Mouse (Mus musculus): ENCODE results near the gene Map3k1. TPM values are rescaled to one million over a fixed set of nuclear protein-coding genes. Genes with fewer than 3 reads are reported as not detected.
A peak's percentile ranks its signal among the peaks of the same experiment; 100 is the strongest.

Gene Map3k1
- polyA plus RNA-seq, 1 experiment from 2014 or later: 20.5 TPM

DNA sequence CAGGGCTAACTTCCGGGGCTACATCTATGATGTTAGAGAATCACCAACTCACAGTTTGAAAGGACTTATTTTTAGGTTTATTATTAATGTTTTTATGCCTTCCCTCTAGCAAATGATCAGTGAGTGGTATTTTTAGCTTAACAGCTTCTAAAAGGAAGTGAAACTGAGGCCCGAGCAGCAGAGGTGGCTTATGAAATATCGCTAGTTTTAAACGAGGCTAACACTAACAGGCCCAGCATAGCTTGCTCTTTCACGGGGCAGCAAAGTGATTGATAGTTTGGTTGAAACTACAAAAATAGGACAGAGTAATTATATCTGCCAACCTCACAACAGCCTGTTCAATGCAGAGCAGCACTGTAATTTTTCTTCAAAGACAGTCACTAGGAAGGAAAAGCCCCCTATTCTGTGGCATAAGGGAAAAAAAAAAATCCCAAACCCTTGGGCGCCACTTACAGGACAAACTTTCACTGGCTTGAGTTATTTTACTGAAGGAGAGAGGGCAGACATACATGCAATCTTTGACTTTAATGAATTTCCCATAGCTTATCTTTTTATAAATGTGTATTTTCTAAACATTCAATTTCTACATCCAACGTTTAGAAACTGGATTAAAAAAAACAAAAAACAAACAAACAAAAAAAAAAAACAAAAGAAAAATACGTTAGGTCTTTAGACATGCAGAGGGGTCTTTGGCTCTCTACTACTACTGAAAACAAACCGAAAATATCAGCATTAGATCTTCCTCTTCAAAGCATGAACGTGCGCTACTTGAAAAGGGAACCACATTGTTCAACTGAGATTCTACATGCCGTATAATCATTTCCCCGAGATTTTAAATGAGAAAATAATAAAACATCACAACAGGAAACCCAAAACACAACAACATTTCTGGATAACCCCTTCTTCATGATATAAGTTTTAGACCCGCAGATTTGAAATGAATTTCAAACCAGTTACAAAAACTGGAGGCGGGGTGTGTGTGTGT, 2.8 kb downstream of the Map3k1 start:
- Histone ChIP-seq H3K4me2 (ENCODE audit: low read depth, low read length) (peak overlapping the region; percentile 68), H3K27me3 (replicated peaks; ENCODE audit: control insufficient read depth, insufficient read depth, low read length) (no peaks in the 10 kb centered on the region), H3K9ac (ENCODE audit: low read depth, low read length) (peak overlapping the region; percentile 53), H3K9me3 (ENCODE audit: control insufficient read depth, low read length) (no peaks in the 10 kb centered on the region), H3K36me3 (ENCODE audit: control insufficient read depth, insufficient read depth, low read length) (no peaks in the 10 kb centered on the region), H3K27ac (ENCODE audit: low read length) (peak overlapping the region; percentile 78), H3K4me3 (ENCODE audit: low read length) (peak overlapping the region; percentile 24), H3K4me1 (ENCODE audit: control insufficient read depth, insufficient read depth, low read length) (peaks cover 41% of the 10 kb centered on the region)
- 31% methylated on average over 15 of the region's 15 CpGs for WGBS
- no peak for ATAC-seq

DNA sequence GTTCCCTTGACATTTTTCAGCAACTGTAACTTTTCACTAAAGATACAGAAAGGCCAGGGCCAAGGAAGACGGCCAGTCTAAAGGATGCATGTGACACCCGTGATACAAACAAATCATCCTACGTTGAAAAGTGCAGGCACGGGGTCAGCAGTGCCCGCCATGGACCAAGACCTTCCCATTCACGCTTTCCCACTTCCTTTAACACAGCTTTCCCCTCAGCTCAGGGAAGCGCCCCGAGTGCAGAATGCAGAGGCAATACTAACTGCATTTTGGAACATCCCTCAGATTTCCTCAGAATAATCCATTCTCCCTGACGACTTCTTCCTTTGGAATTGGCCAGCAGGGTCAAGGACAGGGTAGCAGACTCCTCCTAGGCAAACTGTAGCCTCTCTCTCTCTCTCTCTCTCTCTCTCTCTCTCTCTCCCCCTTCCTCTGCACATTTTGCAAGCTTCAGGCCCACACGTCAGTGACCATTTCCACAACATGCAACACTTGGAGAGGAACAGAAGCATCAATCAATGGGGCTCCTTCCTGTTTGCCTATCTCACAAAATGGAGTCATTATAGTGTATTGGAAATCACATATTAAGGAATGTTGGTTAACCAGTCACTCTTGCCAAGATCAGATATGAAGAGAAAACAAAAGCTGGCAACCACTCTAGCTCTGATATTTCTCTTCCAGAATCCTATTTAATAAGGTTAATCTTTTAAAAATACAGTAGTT, 3.7 kb downstream of the Map3k1 start:
- Histone ChIP-seq H3K9ac (ENCODE audit: low read depth, low read length) (peak overlapping the region; percentile 3), H3K4me1 (ENCODE audit: control insufficient read depth, insufficient read depth, low read length) (peaks cover 45% of the 10 kb centered on the region), H3K9me3 (ENCODE audit: control insufficient read depth, low read length) (no peaks in the 10 kb centered on the region), H3K4me2 (ENCODE audit: low read depth, low read length) (peak overlapping the region; percentile 38), H3K27me3 (replicated peaks; ENCODE audit: control insufficient read depth, insufficient read depth, low read length) (no peaks in the 10 kb centered on the region), H3K27ac (ENCODE audit: low read length) (peak overlapping the region; percentile 78), H3K4me3 (ENCODE audit: low read length) (peak overlapping the region; percentile 24; the same call in 1 of the 2 replicates), H3K36me3 (ENCODE audit: control insufficient read depth, insufficient read depth, low read length) (no peaks in the 10 kb centered on the region)
- no peak for ATAC-seq
- WGBS: 24% methylated on average over 10 of the region's 10 CpGs

DNA sequence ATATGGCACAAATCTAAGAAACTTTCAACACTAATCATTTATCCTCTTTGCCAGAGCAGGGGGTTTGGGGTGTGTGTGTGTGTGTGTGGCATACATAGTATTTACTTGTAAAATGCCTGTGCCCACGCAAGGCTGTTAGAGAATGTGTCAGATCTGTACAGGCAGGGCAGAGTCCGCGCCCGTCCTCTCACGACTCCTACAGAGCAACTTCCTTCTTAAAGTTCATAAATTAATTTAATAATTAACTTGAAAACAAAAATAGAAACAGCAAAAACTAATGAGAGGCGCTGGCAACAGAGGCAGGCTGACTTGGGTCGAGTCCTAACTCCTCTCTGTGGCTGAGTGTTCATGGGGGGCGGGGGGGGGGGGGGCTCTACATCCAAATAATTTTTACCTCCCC, 4.6 kb downstream of the Map3k1 start:
- ATAC-seq: peak; percentile 53
- H3K4me2 ChIP-seq (ENCODE audit: low read depth, low read length): peak overlapping the region; percentile 54
- no peak overlapping the region for H3K4me3 ChIP-seq (ENCODE audit: low read length)
- H3K36me3 ChIP-seq (ENCODE audit: control insufficient read depth, insufficient read depth, low read length): no peaks in the 10 kb centered on the region
- no peaks in the 10 kb centered on the region for H3K27me3 ChIP-seq (replicated peaks; ENCODE audit: control insufficient read depth, insufficient read depth, low read length)
- H3K27ac ChIP-seq (ENCODE audit: low read length): peak overlapping the region; percentile 78
- H3K4me1 ChIP-seq (ENCODE audit: control insufficient read depth, insufficient read depth, low read length): peaks cover 48% of the 10 kb centered on the region
- 53% methylated on average over 8 of the region's 8 CpGs for WGBS
- no peaks in the 10 kb centered on the region for H3K9me3 ChIP-seq (ENCODE audit: control insufficient read depth, low read length)
- no peak overlapping the region for H3K9ac ChIP-seq (ENCODE audit: low read depth, low read length)

DNA sequence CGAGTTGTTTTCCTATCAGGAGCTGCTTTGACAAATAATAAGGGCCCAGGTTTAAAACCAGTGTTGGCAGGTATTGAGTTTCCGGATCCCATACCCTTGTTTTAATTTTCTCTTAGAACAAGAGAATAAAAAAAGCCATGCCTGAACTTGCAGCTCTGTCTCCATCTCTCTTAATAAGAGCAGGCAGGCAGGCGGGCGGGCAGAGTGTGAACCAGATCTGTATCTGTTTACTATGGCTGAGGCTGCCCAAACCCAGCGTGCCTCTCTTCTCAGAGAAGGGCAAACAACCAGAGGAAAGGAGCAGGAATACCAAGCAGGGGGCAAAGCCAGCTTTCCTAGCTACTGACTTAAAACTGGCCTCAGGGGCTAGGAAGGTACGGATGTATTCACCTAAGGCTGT, 5.3 kb downstream of the Map3k1 start:
- ATAC-seq: no peak
- no peaks in the 10 kb centered on the region for H3K27me3 ChIP-seq (replicated peaks; ENCODE audit: control insufficient read depth, insufficient read depth, low read length)
- peaks cover 55% of the 10 kb centered on the region for H3K4me1 ChIP-seq (ENCODE audit: control insufficient read depth, insufficient read depth, low read length)
- peak overlapping the region; percentile 62 for H3K27ac ChIP-seq (ENCODE audit: low read length)
- peak overlapping the region; percentile 54 for H3K4me2 ChIP-seq (ENCODE audit: low read depth, low read length)
- no peaks in the 10 kb centered on the region for H3K9me3 ChIP-seq (ENCODE audit: control insufficient read depth, low read length)
- peak overlapping the region; percentile 22 for H3K4me3 ChIP-seq (ENCODE audit: low read length)
- H3K36me3 ChIP-seq (ENCODE audit: control insufficient read depth, insufficient read depth, low read length): no peaks in the 10 kb centered on the region
- peak overlapping the region; percentile 58 for H3K9ac ChIP-seq (ENCODE audit: low read depth, low read length)
- WGBS: 44% methylated on average over 6 of the region's 6 CpGs

DNA sequence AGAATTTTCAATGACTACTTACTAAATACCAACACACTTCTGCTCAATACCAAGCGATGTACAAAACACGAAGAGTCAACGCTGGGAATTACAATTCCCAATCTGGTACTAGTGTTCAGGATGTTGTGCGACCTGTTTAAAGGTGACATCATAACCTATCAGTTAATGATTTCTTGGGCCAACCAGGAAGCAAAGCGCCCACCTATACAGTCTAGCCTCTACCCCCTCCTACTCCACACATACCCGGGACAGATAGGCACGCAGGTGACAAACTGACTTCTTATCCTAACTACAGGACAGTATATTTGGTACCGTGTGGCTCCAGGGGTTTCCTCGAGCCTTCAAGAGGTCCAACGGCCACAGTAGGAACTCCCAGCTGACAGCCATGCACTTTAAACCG, 5.9 kb downstream of the Map3k1 start:
- Histone ChIP-seq H3K9me3 (ENCODE audit: control insufficient read depth, low read length) (no peaks in the 10 kb centered on the region), H3K36me3 (ENCODE audit: control insufficient read depth, insufficient read depth, low read length) (no peaks in the 10 kb centered on the region), H3K4me1 (ENCODE audit: control insufficient read depth, insufficient read depth, low read length) (peaks cover 61% of the 10 kb centered on the region), H3K4me3 (ENCODE audit: low read length) (peak overlapping the region; percentile 22), H3K9ac (ENCODE audit: low read depth, low read length) (peak overlapping the region; percentile 58), H3K27me3 (replicated peaks; ENCODE audit: control insufficient read depth, insufficient read depth, low read length) (no peaks in the 10 kb centered on the region), H3K4me2 (ENCODE audit: low read depth, low read length) (peak overlapping the region; percentile 54), H3K27ac (ENCODE audit: low read length) (peak overlapping the region; percentile 62)
- WGBS: 61% methylated on average over 11 of the region's 11 CpGs
- peak; percentile 67 for ATAC-seq

DNA sequence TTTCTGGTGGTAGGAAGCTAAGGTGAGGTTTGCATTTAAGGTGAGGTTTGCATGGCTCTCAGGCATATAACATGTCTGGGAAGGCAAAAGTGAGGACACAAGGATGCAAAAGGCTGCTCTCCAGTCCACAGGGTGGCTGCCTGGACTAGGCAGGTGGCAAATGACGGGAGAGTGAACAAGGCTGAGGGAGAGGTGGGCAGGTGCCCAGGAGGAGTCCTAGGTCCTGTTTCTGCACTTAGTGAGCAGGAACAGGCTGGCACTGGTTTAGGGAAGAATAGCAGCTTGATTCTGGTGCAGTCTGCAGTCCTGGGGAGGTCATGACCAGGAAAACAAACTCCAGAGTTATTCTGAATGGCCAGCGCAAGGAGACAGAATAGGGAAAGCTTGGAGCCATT, 6.5 kb downstream of the Map3k1 start:
- 80% methylated on average over 2 of the region's 2 CpGs for WGBS
- no peak for ATAC-seq
- peak overlapping the region; percentile 37 for H3K27ac ChIP-seq (ENCODE audit: low read length)

DNA sequence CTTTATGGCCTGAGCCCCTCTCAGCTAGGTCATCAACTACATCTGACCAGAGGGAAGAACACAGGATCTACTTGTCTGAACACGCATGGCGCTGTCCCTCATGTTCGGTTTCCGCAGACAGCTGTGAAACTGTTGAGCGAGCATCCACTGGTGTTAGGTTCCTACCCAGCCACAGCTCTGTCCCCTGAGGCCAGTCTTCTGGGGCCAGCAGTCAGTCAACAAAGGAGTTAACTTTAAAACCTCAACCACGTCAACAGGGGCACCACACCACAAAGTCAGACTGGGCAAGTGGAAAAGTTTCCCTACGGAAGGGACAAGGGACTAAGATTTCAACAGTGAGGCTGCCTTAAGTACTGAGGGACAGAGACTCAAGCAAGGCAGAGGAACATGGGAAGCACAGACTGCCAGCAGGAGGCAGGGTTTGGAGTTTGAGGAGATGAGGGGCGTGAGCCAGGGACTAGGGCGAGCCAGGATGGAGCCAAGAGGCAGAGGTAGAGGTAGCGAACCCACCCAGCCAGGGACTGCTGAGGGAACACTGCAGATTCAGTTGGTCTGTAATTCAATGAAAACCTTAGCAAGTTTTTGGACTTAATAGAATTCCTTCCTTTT, 7.0 kb downstream of the Map3k1 start:
- Histone ChIP-seq H3K27ac (ENCODE audit: low read length) (peak overlapping the region; percentile 9; the same call in 1 of the 2 replicates), H3K27me3 (replicated peaks; ENCODE audit: control insufficient read depth, insufficient read depth, low read length) (no peaks in the 10 kb centered on the region), H3K4me3 (ENCODE audit: low read length) (no peak overlapping the region), H3K4me1 (ENCODE audit: control insufficient read depth, insufficient read depth, low read length) (peaks cover 73% of the 10 kb centered on the region), H3K9me3 (ENCODE audit: control insufficient read depth, low read length) (no peaks in the 10 kb centered on the region), H3K36me3 (ENCODE audit: control insufficient read depth, insufficient read depth, low read length) (no peaks in the 10 kb centered on the region), H3K4me2 (ENCODE audit: low read depth, low read length) (no peak overlapping the region), H3K9ac (ENCODE audit: low read depth, low read length) (0 out of 2 replicates have a peak overlapping the region, but pooled peaks have one; percentile 40)
- 77% methylated on average over 10 of the region's 10 CpGs for WGBS
- no peak for ATAC-seq

More for the DNA sequence above, 6.5 kb downstream of the Map3k1 start:
- Histone ChIP-seq H3K4me2 (ENCODE audit: low read depth, low read length) (peak overlapping the region; percentile 54; the same call in 1 of the 2 replicates), H3K36me3 (ENCODE audit: control insufficient read depth, insufficient read depth, low read length) (no peaks in the 10 kb centered on the region), H3K27me3 (replicated peaks; ENCODE audit: control insufficient read depth, insufficient read depth, low read length) (no peaks in the 10 kb centered on the region), H3K9me3 (ENCODE audit: control insufficient read depth, low read length) (no peaks in the 10 kb centered on the region), H3K4me1 (ENCODE audit: control insufficient read depth, insufficient read depth, low read length) (peaks cover 68% of the 10 kb centered on the region), H3K9ac (ENCODE audit: low read depth, low read length) (peak overlapping the region; percentile 40; the same call in 1 of the 2 replicates), H3K4me3 (ENCODE audit: low read length) (no peak overlapping the region)

DNA sequence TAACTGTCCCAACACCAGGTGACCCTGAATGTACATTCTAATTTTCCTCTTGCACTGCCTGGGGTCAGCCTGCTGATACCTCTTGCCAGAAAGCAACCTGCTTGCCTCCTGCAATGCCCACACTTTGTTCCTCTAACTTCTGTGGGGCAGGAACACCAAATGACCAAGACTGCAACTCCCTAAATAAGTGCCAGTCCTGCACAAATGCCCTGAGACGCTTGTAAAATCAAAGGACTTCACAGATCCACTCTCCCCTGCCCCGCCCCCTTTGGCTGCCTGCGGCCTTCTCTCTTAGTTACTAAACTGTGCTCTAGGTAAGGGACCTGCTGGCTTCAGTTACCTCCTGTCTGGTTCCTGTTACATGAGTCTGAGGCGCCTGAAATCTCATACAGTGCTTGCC, 7.9 kb downstream of the Map3k1 start:
- WGBS: 44% methylated on average over 4 of the region's 4 CpGs
- Histone ChIP-seq H3K27me3 (replicated peaks; ENCODE audit: control insufficient read depth, insufficient read depth, low read length) (no peaks in the 10 kb centered on the region), H3K27ac (ENCODE audit: low read length) (peak overlapping the region; percentile 7; the same call in 1 of the 2 replicates), H3K36me3 (ENCODE audit: control insufficient read depth, insufficient read depth, low read length) (no peaks in the 10 kb centered on the region), H3K9me3 (ENCODE audit: control insufficient read depth, low read length) (no peaks in the 10 kb centered on the region), H3K4me3 (ENCODE audit: low read length) (no peak overlapping the region), H3K4me1 (ENCODE audit: control insufficient read depth, insufficient read depth, low read length) (peaks cover 81% of the 10 kb centered on the region), H3K9ac (ENCODE audit: low read depth, low read length) (peak overlapping the region; percentile 11; the same call in 1 of the 2 replicates), H3K4me2 (ENCODE audit: low read depth, low read length) (no peak overlapping the region)
- ATAC-seq: no peak

DNA sequence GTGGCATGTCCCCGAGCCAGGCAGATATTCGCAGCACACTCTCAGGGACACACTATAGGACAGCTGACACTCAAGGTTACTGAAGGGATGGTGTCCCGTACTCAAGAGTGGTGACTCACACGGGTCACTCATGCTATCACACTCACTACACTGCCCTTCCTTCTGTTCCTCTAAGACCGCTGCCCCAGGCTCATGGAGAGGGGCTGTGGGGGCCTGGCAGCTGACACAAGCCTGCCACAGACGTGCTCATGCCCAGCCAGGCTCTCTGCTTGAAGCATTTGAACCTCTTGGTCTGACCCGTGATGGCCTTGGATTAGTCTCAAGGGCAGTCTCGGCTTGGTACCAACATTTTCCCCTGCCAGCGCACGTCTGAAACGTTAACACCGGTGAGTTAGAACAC, 10.7 kb downstream of the Map3k1 start:
- Histone ChIP-seq H3K9ac (ENCODE audit: low read depth, low read length) (peak overlapping the region; percentile 48), H3K27ac (ENCODE audit: low read length) (peak overlapping the region; percentile 95), H3K4me3 (ENCODE audit: low read length) (no peak overlapping the region), H3K4me1 (ENCODE audit: control insufficient read depth, insufficient read depth, low read length) (peaks cover 73% of the 10 kb centered on the region), H3K9me3 (ENCODE audit: control insufficient read depth, low read length) (no peaks in the 10 kb centered on the region), H3K4me2 (ENCODE audit: low read depth, low read length) (no peak overlapping the region), H3K27me3 (replicated peaks; ENCODE audit: control insufficient read depth, insufficient read depth, low read length) (no peaks in the 10 kb centered on the region), H3K36me3 (ENCODE audit: control insufficient read depth, insufficient read depth, low read length) (no peaks in the 10 kb centered on the region)
- ATAC-seq: peak; percentile 4
- WGBS: 59% methylated on average over 12 of the region's 12 CpGs

All from intestine, embryonic 16.5 days (tissue).